Mouse (Mus musculus): ENCODE measurements around the gene Spns3. TPM values are rescaled to one million over a fixed set of nuclear protein-coding genes. Genes with fewer than 3 reads are reported as not detected.

Gene Spns3
- total RNA-seq, 2 experiments from 2014 or later = 0.06 to 0.18 TPM

GRCm38 (mm10) chr11:72447475-72447874, 102.8 kb downstream of the Spns3 start:
- Histone ChIP-seq H3K27ac (no peak overlapping the region), H3K4me3 (no peak overlapping the region)
- no peak for DNase-seq
- intact Hi-C loops (cut with DNase I) = no loop called here
- peak; percentile 40 for TF ChIP-seq CTCF (IDR thresholded peaks at IDR 0.05)

- intact Hi-C loops (cut with DNase I) = no loop called here
- Histone ChIP-seq H3K4me3 (no peak overlapping the region), H3K27ac (no peak overlapping the region)
- DNase-seq = no peak
- peak; percentile 76 for TF ChIP-seq CTCF (IDR thresholded peaks at IDR 0.05)
Observed at GRCm38 (mm10) chr11:72446311-72447105, 103.8 kb downstream of the Spns3 start.

Other genes starting within 250 kb of the Spns3 start
- gene Xaf1, start 248.9 kb downstream of the Spns3 start, total RNA-seq (2021) = 1 to 10 TPM; 3.4 to 3.7 TPM
- gene Fbxo39, start 236.1 kb downstream of the Spns3 start, total RNA-seq (2021) = not detected
- 1 to 10 TPM in 1 of 2 experiments, under 1 TPM in 1; 0.33 to 2.6 TPM for gene Tekt1, start 188.1 kb downstream of the Spns3 start, total RNA-seq (2021)
- gene Smtnl2, start 138.8 kb downstream of the Spns3 start, total RNA-seq (2021) = 100 to 1,000 TPM; 238 to 342 TPM
- 1 to 10 TPM in 1 of 2 experiments, under 1 TPM in 1; 0.67 to 5.5 TPM for gene Ggt6, start 115.0 kb downstream of the Spns3 start, total RNA-seq (2021)
- gene Mybbp1a, start 109.2 kb downstream of the Spns3 start, total RNA-seq (2021) = 10 to 100 TPM; 60.2 to 60.9 TPM
- 10 to 100 TPM; 15.7 to 65.1 TPM for gene Spns2, start 60.6 kb downstream of the Spns3 start, total RNA-seq (2021)
- 10 to 100 TPM; 76.3 to 87.6 TPM for gene Ube2g1, start 56.8 kb upstream of the Spns3 start, total RNA-seq (2021)
- 10 to 100 TPM in 1 of 2 experiments, 1 to 10 TPM in 1; 8.5 to 10.4 TPM for gene Ankfy1, start 139.5 kb upstream of the Spns3 start, total RNA-seq (2021)
- 10 to 100 TPM; 18.5 to 22.3 TPM for gene Cyb5d2, start 245.6 kb upstream of the Spns3 start, total RNA-seq (2021)
- 10 to 100 TPM; 12.8 to 13.3 TPM for gene Zzef1, start 245.7 kb upstream of the Spns3 start, total RNA-seq (2021)

Measured in gastrocnemius, adult 2 months (tissue).